Mouse (Mus musculus) G1E-ER4 (cell line): ENCODE results near the gene Wdr60. TPM values are rescaled to one million over a fixed set of nuclear protein-coding genes. Genes with fewer than 3 reads are reported as not detected.

Source experiments
- GATA1 ChIP-seq: IDR thresholded peaks from one replicate; pipeline ENCODE4 v1.8.0; 2012; ENCODE audit warnings: low read length, inconsistent platforms
- polyA plus RNA-seq: library from polyadenylated mRNA; stranded (reverse); fragments of >175 nt; gene quantifications from 2 replicates; pipeline ENCODE4 v1.2.3, GENCODE M21; 2012

The Wdr60 gene
- polyA plus RNA-seq, 1 experiment = 7.9 TPM

DNA sequence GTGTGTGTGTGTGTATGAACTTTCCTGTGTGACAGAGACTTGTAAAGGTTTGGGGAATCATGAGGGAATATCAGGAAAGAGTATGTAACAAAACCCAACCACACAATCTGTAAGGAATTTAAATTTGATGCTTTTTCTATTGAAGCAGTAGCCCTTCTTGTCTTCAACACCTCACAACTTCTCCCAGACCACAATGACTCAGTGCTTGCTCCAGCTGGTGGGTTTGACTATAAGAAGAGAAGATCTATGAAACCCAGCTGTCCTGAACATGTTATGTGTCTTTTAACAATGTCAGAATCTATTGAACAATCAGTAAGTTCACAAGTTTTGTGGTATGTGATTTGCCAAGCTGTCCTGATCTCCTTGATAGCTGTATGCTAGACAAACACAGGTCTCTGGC is 97.5 kb downstream of the Wdr60 start:
- no peak for TF ChIP-seq GATA1

DNA sequence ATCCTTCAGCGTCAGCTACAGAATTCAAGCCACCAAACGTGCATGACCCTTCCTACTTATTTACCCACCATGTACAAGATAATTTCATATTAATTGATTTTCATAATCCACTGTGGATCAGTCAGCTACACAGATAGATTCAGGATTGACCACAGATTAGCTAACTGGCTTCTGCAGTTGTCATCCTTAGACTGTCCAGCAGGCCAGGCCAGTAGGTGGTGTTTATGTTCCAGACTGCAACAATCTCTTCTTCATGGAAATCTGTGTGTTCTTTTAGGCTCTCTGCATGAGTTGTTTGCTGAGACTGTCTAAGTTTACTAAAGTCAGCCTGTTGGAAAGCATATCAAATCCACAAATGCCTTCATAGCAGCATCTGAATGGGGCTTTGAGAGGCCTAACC is 103.1 kb downstream of the Wdr60 start:
- no peak for TF ChIP-seq GATA1

- no peak for TF ChIP-seq GATA1
Measured at GRCm38 (mm10) chr12:116159223-116159622, 103.6 kb downstream of the Wdr60 start.

DNA sequence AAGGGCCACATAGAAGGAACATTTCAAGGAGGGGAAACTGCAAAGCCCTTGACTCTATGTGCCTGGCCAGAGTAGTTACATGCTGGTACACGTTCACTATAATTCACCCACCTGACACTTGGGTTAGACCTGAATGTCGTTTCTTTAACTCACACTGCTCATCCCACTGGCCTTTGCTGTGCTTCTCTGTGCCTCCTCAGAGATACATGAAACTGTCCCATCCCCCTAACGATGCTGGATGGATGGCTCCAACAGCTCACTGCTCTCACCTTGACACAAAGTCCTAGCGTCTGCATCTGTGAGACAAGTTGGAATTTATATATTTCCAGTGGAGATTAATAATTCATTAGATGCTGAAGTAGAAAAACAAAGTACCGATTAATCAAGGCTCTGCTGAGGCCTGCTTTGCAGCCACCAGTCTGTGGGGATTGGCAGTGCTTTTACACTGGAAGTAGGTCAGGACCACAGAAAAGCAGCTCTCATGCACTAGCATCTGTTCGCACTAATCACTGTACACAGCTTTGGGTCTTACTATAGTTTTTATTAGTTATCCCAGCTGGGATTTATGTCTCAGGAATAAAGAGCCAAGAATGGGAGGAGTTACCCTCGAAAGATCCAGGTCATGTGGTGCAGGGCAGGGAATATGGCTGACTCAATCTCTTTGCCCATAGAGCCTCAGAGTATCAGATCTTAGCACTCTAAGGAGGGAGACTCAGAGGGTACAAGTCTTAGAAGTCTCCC is 105.9 kb downstream of the Wdr60 start:
- TF ChIP-seq GATA1 = no peak

Other genes starting within 250 kb of the Wdr60 start
- gene Zfp386, start 215.3 kb downstream of the Wdr60 start, polyA plus RNA-seq = 0.41 and 1.0 TPM in 2 replicates
- not detected in 2 replicates for gene Vipr2, start 185.3 kb downstream of the Wdr60 start, polyA plus RNA-seq
- not detected in 2 replicates for gene Gm11027, start 12.4 kb upstream of the Wdr60 start, polyA plus RNA-seq
- gene Esyt2, start 18.2 kb upstream of the Wdr60 start, polyA plus RNA-seq = 19.6 and 25.4 TPM in 2 replicates
- gene Ncapg2, start 142.4 kb upstream of the Wdr60 start, polyA plus RNA-seq = 27.1 and 38.7 TPM in 2 replicates
- not detected in 2 replicates for gene Ptprn2, start 222.7 kb upstream of the Wdr60 start, polyA plus RNA-seq